Mouse (Mus musculus) embryo, embryonic 10 days (tissue): ENCODE results near the gene Mboat1.

Source experiments
- DNase-seq: peaks from one replicate; pipeline ENCODE4 v3.0.0-alpha.2; 2015; ENCODE audit warnings: low spot score

Gene Mboat1

DNA sequence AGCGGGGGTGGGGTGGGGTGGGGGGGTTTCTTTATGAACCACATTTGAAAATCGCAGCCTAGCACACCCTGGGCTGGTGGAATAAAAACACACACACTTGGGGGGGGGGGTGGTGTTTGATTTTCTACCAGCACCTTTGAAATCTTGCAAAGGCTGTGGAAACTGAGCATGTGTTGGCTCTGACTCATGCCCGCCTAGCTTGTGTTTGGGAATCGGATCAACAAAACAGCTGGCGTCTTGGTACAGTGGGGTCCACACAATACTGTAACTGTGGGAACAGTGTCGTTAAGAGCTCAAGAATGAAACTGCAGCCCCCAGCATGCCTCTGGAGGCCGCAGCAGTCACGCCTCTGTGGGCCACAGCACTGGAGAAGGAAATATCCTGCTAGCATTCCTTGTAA lies 50.2 kb downstream of the Mboat1 start:
- DNase-seq, result no peak

DNA sequence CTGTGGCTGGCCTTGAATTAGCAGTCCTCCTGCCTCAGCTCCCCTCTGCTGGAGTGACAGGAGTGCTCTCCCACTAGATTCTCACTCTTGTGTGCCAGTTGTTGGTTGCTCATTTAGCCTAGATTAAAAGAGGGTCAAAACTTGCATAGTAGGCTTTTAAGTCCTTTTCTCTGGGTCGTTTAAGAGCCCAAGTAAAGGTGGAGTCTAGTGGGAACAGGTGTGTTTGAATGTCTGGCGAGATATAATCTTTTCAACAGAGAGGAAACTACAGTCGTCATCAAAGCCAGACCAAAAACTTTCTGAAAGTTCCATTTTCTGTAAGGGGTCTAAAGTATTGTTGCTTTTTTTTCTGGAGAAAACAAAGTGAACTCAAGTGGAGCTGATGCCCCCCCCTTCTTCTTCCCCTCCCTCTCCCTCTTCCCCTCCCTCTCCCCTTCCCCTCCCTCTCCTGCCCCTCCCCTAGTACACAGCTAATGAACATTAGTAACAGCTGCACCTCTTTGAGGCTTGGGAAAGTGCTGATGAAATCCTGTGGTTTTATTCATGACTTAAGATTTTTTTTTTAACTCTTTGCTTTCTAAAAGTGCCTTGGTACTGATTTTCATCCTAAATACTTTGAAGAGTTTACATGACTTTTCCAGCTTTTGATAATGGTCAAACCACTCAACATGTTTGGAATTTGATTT lies 55.9 kb downstream of the Mboat1 start:
- no peak for DNase-seq

DNA sequence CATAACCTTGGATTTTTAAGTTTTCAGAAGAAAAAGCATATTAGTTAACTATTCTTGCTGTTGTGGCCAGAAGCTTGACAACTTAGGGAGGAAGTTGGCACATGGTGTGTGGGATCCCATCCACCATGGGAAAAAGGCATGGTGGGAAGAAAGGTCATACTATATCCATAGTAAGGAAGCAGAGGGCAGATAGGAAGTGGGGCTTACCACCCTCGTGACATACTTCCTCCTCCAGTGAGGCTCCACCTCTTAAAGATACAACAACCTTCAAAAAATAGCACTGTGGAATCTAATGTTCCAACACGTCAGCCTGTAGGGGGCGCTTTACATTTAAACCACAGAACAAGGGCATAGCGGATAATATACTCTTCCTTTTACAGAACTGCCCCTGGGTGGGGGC lies 57.1 kb downstream of the Mboat1 start:
- no peak for DNase-seq

DNA sequence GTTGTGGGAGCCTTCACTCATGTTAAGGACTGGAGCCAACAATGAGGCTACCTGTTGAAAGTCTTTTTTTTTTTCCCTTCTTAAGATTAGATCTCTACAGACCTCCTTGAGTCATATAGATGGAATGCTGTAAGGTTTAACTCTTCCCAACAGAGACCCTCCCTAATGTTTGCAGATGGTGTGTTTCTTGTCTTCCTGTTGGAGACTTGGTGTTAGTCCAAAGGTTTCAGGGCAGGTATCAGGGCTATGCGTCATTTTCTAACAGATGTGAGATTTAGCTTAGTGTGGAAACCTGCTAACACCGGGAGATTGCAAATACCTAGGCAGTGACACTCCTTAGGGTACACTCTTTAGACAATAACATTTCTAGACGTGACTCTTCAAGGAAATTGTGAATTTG lies 58.5 kb downstream of the Mboat1 start:
- DNase-seq, result no peak

DNA sequence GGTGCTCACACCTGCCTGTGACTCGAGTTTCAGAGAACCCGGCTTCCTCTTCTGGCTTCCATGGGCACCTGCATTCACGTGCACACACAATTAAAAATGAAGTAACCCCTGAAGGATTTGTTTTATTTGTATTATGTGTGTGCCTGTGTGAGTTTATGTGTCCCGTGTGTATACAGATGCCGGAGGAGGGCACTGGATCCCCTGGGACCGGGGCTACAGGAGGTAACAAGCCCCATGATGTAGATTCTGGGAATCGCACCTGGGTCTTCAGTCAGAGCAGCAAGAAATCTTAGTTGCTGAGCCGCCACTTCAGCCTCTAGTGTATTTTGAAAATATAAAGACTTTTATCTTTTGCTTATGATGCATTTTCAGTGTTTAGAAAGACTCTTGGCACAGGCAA lies 60.4 kb downstream of the Mboat1 start:
- no peak for DNase-seq

DNA sequence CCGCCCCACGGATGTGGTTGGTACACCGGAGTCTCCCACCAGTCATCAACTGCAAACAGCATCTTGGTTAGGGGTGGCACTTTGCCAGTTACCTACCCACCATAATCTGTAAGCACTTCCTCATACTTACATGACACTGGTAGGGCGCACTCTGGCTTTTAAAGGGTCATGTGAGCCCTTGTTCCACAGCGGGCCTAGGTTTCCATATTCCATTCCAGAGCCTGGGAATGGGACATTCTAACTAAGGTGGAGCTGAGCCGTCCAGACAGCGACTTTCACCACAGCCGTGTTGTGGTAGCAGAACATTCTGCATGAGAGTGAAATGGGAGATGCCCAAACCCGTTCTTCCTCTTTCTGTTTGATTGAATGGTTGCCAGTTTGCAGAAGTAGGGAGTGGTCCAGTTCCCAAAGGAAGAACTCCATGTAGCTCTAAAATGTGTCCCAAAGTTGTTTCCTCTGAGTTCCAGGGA lies 61.8 kb downstream of the Mboat1 start:
- no peak for DNase-seq

DNA sequence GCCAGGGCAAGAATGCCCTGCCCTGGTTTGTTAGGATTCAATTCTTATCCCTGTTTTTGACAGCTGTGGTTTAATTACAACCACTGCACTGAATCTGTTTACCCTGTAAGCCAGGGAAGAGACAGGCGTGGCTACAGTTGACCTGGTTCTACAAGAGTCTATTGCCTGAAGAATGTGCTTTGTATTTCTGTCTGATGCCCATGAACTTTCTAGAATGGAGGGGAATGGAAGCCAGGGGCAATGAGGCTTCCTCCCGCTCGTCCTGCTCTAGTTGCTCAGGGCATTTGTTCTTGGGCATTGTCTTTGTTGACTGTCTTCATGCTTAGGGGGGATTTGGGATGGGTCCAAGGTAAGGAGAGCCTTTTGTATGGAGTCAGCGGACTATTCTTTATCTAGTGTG lies 63.5 kb downstream of the Mboat1 start:
- no peak for DNase-seq

DNA sequence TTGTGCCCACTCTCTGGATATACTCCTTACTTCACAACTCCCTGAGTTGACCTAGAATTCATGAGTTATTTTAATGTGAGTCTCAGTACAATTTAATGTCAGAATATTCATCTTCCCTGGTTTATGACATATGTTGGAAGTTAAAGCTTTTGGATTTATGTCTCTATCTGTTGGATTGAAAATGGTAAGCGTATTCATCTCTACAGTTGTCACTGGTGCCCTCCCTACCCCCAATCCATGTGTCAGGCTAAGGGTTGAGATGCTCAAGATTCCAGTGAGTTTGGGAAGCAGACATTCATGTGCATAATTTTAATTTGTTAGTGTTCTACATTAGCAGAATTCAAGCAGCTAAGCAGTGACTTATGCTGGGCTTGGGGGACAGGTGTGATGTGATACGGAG lies 64.4 kb downstream of the Mboat1 start:
- no peak for DNase-seq

DNA sequence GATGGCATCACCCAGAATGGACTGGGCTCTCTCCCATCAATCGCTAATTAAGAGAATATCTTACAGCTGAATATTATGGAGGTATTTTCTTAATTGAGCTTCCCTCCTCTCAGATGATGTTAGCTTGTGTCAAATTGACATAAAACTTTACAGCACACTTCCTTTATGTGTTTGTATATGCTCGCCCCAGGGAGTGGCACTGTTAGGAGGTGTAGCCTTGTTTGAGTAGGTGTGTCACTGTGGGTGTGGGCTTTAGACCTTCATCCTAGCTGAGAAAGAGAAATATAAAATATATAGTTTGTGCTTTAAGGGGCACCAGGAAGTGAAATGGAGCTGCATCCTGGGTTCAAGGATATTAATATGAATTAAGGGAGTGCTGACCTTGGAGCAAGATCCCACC lies 66.7 kb downstream of the Mboat1 start:
- no peak for DNase-seq

DNA sequence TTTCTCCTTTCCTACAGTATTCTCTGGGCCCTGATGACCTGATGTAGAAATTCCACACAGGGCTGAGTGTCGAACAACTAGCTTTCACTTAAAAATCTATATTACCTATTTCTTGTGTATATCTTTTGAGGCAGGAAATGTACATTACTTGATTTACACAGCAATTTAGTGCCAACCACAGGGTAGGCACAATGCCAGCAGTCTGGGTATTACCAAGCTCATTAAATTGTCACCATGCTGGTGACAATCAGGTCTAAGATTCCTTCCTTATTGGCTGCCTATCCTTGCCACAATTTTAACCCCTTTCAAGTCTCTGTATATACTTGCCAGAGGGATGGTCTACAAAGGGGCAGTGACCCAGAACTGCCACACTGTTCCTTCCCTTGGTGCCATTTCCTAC lies 71.9 kb downstream of the Mboat1 start:
- no peak for DNase-seq

DNA sequence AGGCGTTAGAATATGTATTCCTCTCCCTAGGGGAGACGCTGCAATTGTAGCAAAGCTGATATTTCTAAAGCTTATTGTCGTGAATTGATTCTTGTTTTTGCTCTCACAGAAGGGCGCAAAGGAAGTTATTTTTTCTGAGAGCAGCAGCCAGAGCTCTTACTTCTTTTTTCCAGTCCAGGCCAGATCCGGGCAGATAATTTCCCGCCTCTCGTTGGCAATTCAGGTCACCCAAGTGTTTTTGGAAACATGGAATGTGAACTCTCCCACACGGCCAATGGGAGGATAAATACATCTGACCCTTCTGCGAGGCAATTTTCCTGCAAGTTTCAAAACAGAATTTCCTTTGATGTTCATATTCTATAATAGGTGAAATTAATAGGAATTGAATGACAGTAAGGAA lies 77.0 kb downstream of the Mboat1 start:
- DNase-seq, result no peak

DNA sequence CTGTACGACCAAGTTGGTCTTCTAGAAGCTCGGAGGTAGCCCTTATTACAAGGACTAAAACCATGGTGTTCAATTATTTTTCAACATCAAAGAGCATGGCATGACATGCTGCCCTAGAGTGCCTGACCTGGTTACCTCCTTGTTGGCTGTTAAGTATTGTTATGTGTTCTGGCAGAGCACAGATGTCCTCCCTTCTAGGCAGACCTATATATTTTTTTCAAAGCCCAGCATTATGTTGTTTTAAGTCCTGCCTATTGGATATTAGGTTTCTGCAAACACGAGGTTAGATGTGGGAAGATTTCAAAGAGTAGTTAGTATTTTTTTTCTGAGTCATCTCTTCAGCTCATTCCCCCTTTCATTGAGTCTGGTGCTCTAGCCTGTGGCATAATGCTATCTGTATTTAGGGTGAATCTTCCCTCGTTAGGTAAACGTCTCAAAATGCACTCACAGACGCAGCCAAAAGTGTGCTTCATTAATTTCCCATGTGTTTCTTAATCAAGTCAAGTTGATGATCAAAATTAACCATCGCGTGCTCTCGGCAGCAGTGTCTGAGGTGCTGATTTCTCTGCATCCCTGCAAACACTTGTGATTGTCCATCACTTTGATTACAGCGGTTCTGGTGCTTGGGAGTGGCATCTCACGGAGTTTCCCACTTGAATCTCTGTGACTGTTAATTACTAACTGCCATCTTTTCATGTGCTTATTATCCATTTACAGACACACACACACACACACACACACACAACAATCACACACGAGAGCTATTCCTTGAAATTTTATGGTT lies 81.5 kb downstream of the Mboat1 start:
- no peak for DNase-seq

DNA sequence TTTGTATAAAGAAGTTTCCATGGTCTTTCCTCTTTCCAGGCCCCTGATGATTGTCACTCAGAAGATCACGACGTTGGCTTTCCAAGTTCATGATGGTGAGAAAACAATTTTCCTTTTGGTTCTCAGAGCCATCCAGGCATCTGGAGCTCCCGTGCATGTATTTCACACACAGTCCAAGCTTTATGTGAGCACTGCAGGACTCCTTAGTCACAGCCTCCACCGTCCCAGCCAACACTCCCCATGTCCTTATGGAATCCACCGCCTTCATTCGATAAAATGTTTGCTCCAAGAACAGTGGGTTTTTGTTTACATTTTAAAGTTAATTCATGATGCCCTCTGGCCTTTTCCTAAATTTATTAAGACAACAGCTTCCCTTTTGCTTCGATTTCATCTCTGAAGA lies 83.3 kb downstream of the Mboat1 start:
- no peak for DNase-seq

DNA sequence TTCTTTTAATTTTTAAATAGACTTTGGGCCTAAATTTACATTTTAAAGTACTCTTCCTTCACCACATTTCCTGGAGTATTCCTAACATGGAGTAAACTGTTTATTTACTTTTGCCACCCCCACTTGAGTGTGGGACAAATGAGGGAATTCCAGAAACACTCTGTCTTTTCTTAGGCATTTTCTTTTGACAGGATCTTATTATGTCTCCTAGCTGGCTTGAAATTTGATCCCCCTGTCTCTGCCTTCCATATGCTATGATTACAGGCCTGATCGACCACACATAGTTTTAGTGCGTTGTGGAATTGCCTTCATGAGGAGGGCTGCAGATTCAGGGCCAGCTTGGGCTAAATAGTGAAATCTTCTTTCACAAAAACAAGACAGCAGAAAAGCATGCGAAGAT lies 85.0 kb downstream of the Mboat1 start:
- DNase-seq, result peak; percentile 62

DNA sequence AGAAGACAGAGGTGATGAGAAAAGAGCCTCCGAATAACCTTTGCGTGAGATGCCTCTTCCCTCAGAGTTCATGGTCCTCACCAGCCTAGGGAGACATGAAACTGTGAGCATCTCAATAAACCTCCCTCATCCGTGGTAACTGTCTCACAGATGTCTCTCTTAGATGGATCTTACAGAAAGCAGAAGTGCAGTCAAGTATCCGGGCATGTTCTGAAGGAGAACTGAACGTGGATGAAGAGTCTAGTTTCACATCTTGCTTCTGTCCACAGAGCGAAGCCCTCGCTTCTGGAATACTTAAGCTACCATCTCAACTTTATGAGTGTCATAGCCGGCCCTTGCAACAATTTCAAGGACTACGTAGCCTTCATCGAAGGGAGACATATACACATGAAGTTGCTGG lies 87.8 kb downstream of the Mboat1 start:
- no peak for DNase-seq

DNA sequence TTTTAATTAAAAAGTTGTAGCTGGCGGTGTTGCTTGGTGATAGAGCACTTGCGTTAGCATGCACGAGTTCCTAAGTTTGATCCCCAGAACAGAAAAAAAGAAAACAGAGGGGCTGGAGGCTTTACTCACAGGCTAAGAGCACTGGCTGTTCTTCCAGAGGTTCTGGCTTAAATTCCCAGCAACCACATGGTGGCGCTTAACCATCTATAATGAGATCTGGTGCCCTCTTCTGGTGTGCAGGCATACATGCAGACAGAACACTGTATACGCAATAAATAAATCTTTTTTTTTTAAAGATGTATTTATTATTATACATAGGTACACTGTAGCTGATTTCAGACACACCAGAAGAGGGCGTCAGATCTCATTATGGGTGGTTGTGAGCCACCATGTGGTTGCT lies 88.4 kb downstream of the Mboat1 start:
- DNase-seq, result no peak

DNA sequence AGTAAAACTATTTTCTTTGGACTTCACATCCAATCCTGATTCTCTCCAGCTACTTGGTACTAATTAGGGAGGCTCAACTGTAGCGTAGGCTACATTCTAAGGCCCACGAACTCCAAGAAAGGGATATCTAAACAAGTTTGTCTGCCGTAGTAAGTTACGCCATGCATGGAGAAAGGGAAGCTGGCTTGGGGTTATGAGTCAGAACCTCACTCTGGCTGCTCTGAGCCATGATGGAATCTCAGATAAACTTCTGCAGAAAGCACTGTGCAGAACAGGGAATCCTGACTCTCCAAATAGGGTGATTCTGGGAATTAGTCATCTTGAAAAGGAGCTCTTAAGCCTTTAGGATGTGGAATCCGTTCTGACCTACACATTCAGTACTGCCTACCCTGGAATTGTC lies 92.5 kb downstream of the Mboat1 start:
- DNase-seq, result no peak

DNA sequence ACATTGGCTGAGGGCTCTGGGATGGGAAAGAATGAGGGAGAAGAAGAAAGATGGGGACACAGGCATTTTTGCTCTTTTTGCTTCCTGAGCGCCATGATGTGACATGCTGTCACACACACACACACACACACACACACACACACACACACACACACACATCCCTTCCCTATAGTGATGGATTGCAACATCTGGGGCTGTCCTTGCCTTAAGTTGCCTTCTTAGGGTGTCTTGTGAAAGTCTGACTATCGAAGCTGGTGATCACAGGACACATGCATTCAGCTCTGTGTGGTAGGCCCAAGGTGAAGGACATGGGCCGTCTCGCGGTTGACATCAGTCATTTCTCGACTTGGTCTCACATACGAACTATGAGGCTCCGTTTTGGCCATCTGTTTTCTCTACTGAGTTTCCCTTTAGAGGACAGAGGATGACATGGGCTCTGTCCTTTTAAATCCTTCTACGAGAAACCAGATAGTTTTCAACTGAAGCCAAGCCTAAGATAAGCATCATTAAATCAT lies 93.4 kb downstream of the Mboat1 start:
- no peak for DNase-seq

DNA sequence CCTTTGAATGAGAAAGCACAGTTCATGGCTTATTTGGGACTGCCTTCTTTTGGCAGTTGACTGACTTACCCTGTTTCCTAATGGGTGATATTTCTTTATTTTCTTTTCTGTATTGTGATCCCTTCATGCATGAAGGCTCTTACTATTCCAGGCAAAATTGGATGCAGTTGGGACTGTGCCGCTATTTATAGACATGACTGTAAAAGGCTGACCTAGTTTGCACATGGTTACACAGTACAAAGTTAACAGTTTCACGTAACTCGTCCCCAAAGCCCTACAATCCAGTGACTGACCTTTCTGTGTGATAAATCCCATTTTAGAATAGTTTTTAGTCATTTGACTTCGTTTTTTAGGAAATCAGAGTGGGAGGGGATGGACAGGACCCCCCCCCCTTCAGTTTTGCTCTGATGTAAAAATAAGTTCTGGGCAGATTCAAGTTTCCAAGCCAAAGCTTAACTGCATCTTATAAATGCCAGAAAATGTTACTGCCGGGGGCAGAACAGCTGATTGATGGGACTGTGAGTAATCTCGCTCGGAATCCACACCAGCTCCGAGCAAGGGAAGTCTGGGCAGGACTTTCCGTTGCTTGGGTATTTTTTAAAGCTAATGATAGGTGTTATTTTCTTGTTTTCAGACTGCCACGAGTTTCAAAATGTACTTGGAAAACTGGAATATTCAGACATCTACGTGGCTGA lies 98.9 kb downstream of the Mboat1 start:
- DNase-seq, result no peak

DNA sequence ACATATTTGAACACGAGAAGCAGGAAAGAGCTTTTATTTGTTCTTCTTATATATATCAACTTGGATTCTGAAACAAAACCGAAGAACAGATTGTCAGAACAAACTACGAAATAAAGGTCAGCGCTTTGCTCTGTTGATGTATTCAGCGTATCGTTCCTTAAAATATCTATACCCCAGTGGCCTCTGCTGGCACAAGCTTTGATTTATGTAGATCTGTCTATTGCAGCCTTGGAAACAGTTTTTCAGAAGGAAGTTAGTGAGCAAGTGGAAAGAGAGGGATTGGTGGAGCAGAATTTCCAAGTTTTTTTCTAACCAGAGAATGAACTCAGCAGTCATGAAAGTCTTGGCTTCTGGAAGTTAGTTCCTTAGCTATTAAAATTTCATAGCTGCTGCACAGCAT lies 103.1 kb downstream of the Mboat1 start:
- no peak for DNase-seq

DNA sequence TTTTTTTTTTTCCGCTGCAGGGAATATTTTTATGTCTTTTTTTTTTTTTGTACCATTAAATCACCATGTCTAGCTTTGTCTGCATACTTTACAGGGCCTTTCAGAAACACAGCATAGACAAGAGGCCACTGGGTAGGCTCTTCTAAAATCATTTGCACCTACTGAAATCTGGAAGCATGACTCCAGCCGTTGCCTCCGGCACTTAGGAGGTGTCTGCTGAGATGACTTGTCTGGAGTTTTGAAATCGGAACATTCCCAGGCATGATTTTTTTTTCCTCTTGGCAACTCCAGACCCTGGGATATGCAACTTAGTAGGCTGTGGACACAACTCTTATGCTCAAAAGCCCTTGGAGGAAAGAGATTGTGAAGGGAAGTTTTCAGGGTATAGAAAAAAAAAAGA lies 109.3 kb downstream of the Mboat1 start:
- DNase-seq, result no peak

DNA sequence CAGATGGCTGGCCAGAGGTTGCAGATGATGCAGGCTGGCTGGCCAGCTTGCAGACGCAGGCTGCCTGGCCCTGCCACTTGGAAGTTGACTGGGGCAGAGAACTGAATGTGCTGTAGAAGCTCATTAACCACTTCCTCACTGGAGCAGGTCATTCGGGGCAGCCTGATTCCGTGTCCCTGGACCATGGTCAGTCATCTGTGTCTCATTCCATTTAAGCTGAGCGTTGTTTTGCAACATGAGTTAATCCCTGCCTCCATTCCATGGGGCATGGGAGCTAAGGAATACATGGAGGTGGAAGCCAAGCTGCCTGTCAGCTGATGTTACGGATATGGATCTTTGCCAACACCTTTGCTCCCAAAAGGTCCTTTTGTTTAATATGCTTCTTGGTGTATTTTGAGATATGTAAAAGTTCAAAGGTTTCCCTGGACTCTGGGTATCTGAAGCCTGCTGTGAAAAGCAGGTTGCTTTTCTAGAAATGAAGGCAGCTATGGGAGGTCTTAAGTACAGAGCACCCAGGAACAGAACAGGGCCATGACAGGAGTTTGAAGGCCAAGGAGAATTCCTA lies 114.1 kb downstream of the Mboat1 start:
- no peak for DNase-seq

DNA sequence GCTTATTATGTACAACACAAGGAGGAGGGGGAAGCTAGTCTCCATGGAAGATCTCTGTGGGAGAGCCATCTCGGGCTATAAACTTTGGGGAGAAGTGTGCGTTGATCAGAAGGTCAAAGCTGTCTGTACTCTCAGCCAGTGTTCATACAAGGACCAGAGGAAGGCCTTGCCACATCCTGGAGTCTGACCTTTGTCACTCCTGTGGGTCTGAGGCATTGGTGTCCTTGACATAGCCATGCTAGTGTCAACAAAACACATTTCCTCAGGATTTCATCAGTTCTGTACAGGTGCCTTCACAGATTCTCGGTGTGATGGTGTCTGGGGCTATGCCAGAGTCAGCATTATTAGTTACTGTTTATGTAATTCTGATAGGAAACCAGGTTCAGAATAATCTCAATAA lies 115.1 kb downstream of the Mboat1 start:
- DNase-seq, result no peak
